Mouse (Mus musculus): ENCODE results near the gene Slc26a11.

DNA sequence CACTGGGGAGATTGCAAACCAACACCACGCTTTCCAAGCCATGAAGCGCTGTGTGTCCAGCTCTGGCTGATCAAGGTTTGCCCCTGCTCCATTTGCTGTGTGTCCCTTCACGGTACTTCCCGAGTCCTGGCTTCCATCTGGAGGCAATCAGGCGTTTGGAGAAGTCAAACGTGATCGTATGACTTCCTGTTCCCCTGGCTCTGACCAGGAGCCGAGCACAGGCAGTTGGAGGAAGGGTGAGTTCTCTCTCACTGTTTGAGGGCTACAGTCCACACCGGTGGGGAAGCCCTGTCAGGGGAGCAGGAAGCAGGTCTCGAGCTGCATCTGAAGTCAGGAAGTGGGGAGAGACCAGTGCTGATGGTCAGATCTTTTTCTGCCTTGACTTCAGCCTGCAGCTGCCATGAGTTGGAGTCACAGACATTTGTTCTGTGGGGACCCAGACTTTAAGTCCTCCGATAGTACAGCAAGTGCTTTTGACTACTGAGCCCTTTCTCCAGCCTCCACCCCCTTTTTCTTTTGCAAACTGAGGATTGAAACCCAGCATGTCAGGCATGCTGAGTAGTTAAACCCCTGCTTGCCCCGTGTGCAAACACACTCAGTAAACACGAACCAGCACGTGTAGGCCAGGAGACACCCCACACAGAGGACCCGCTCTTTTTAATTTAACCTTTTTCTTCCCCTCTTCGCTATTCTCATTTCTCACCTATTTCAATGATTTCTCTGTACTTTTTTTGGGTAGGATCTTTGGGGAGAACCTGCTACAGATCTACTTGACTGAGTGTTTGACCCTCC, 64.2 kb downstream of the Slc26a11 start:
- TF ChIP-seq CTCF (IDR thresholded peaks at IDR 0.05; ENCODE audit: low read depth) (no peak), EP300 (IDR thresholded peaks at IDR 0.05; ENCODE audit: low read depth) (no peak)

Measured in liver, embryonic 14.5 days (tissue).